11 mouse cellular contexts compared by ENCODE assay signal in the genomic region with DNA sequence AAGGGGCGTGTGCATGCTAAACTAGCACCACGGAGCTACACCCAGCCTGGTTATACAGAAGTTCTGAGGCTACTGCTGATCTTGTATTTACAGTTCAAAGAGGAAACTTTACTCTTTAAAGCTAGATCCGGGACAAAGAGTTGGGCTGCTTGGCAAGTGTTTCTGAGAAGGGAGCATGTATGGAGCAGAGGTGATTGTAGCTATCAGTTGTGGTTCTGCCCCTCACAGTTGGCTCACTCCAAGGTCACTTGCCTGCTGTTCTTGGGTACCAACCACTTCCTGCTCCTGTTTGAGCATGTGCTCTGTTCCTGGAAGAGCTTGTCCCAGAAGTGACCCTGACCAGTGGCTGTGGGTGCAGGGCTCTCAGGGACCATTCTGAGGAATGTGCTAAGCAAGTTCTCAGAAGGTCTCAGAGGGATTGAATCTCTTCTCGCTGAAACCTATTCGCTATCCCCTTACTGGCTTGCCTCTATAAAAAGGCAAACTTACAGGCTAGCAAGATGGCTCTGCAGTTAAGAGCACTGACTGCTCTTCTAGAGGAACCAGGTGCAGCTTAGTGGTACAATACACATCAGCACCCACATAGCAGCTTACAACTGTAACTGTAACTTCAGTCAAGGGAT.
DNase-seq lines count a peak whose midpoint lies in the region; ATAC-seq and TF ChIP-seq lines count a peak whose summit lies in the region.
"Had no signal": no experiment of that assay in that cellular context is flagged by ENCODE, and none has a peak within 500 bp of the region (broad histone marks: within the 10 kb centered on the region; RNA-seq: fewer than 3 reads in every experiment).

No protein-coding gene starts in this region.

- ATAC-seq in liver, postnatal 0 days = peak; percentile 48; the same call in 1 of the 2 replicates
- no peak for ATAC-seq in forebrain, embryonic 16.5 days
- ATAC-seq: hindbrain, embryonic 16.5 days had no signal

- no peak overlapping the region for H3K4me2 ChIP-seq in liver, postnatal 0 days (ENCODE audit: low read depth, low read length)
- H3K4me2 ChIP-seq in forebrain, embryonic 16.5 days (ENCODE audit: low read length) = no peak overlapping the region
- H3K4me2 ChIP-seq: lung, embryonic 15.5 days had no signal

- no peak overlapping the region for H3K9ac ChIP-seq in liver, adult 2 months (ENCODE audit: low read depth, low read length)
- no peak overlapping the region for H3K9ac ChIP-seq in liver, postnatal 0 days (replicated peaks)
- H3K9ac ChIP-seq in forebrain, embryonic 16.5 days (replicated peaks; ENCODE audit: low read depth, low read length) = no peak overlapping the region
- H3K9ac ChIP-seq: lung, embryonic 15.5 days had no signal

- peak; percentile 44 for DNase-seq in liver, adult 2 months (ENCODE audit: extremely low read depth, low read depth, low spot score)
- DNase-seq in liver = no peak
- peak; percentile 5 for DNase-seq in T-cell, adult 2 months (ENCODE audit: low spot score)
- DNase-seq in liver, postnatal 0 days = no peak
- DNase-seq in thymus, postnatal 10 days (ENCODE audit: low spot score in 2 of 2) = peak; percentile 25 to 33
- DNase-seq in kidney, postnatal 14 days = no peak
- no peak for DNase-seq in right cerebral cortex, postnatal 36 days (ENCODE audit: low spot score in 2 of 2)

- no peak for TF ChIP-seq CTCF in liver, adult 2 months (IDR thresholded peaks at IDR 0.05; ENCODE audit: low read depth, low read length)
- TF ChIP-seq CTCF in liver, postnatal 0 days (IDR thresholded peaks at IDR 0.05; ENCODE audit: low read depth) = no peak

- 25% methylated on average over 5 of the region's 5 CpGs for WGBS in liver, adult 2 months
- WGBS in liver, postnatal 0 days (ENCODE audit: insufficient replicate concordance) = 40% methylated on average over 5 of the region's 5 CpGs
- 81% methylated on average over 5 of the region's 5 CpGs for WGBS in forebrain, embryonic 16.5 days

- H3K9me3 ChIP-seq in liver, postnatal 0 days (ENCODE audit: low read length) = no peaks in the 10 kb centered on the region
- no peaks in the 10 kb centered on the region for H3K9me3 ChIP-seq in forebrain, embryonic 16.5 days (ENCODE audit: control insufficient read depth, low read length)
- H3K9me3 ChIP-seq: lung, embryonic 15.5 days had no signal

- no peak for TF ChIP-seq POLR2A in liver, adult 2 months (IDR thresholded peaks at IDR 0.05; ENCODE audit: extremely low read depth, insufficient read depth, low read length)

- no peak overlapping the region for H3K4me3 ChIP-seq in liver, adult 2 months (ENCODE audit: insufficient read depth, low read depth, low read length)
- no peak overlapping the region for H3K4me3 ChIP-seq in liver, postnatal 0 days (ENCODE audit: low read depth, low read length)
- no peak overlapping the region for H3K4me3 ChIP-seq in forebrain, embryonic 16.5 days (replicated peaks; ENCODE audit: low read length)
- H3K4me3 ChIP-seq: layer of hippocampus, adult 2 months; lung, embryonic 15.5 days had no signal

- no peak for TF ChIP-seq EP300 in liver, postnatal 0 days (IDR thresholded peaks at IDR 0.05; ENCODE audit: low read depth)

- H3K79me2 ChIP-seq in liver, adult 2 months (ENCODE audit: control insufficient read depth, insufficient read depth, low read length) = no peaks in the 10 kb centered on the region

- H3K4me1 ChIP-seq in liver, adult 2 months (ENCODE audit: control insufficient read depth, insufficient read depth, low read length) = peaks cover 22% of the 10 kb centered on the region
- H3K4me1 ChIP-seq in liver, postnatal 0 days (ENCODE audit: insufficient read depth) = peaks cover 22% of the 10 kb centered on the region
- H3K4me1 ChIP-seq in forebrain, embryonic 16.5 days (replicated peaks; ENCODE audit: control insufficient read depth, insufficient read depth, low read length) = no peaks in the 10 kb centered on the region

- H3K27ac ChIP-seq in liver, adult 2 months (replicated peaks; ENCODE audit: insufficient read depth, low read depth, low read length) = no peak overlapping the region
- H3K27ac ChIP-seq in liver, postnatal 0 days (ENCODE audit: low read depth) = no peak overlapping the region
- no peak overlapping the region for H3K27ac ChIP-seq in forebrain, embryonic 16.5 days (ENCODE audit: low read length)
- H3K27ac ChIP-seq: layer of hippocampus, adult 2 months; lung, embryonic 15.5 days had no signal

- H3K36me3 ChIP-seq in liver, adult 2 months (ENCODE audit: control insufficient read depth, insufficient read depth, low read length) = no peaks in the 10 kb centered on the region
- no peaks in the 10 kb centered on the region for H3K36me3 ChIP-seq in liver, postnatal 0 days (replicated peaks; ENCODE audit: insufficient read depth, low read length)
- no peaks in the 10 kb centered on the region for H3K36me3 ChIP-seq in forebrain, embryonic 16.5 days (ENCODE audit: control insufficient read depth, insufficient read depth)
- H3K36me3 ChIP-seq: lung, embryonic 15.5 days had no signal

- no peaks in the 10 kb centered on the region for H3K27me3 ChIP-seq in liver, adult 2 months (ENCODE audit: control insufficient read depth, insufficient read depth, low read length)
- no peaks in the 10 kb centered on the region for H3K27me3 ChIP-seq in liver, postnatal 0 days (ENCODE audit: insufficient read depth, low read length)
- no peaks in the 10 kb centered on the region for H3K27me3 ChIP-seq in forebrain, embryonic 16.5 days (replicated peaks; ENCODE audit: control insufficient read depth, insufficient read depth, low read length)
- H3K27me3 ChIP-seq: lung, embryonic 15.5 days had no signal

Comparison
In these comparisons a context has a peak if more than half of its experiments do, and no peak if none do; other contexts are left out.
1. DNase-seq: peak in liver, adult 2 months (single experiment), T-cell, adult 2 months (single experiment) and thymus, postnatal 10 days (2 of 2); none in liver (single experiment), liver, postnatal 0 days (single experiment), kidney, postnatal 14 days (single experiment) and right cerebral cortex, postnatal 36 days (0 of 2).